Mouse (Mus musculus): ENCODE measurements around the gene Sct.

- TF ChIP-seq POLR2A (IDR thresholded peaks at IDR 0.05; ENCODE audit: insufficient read depth, low read depth, low read length), result no peak
- TF ChIP-seq CTCF (IDR thresholded peaks at IDR 0.05), result no peak
- TF ChIP-seq EP300 (IDR thresholded peaks at IDR 0.05; ENCODE audit: insufficient read depth, low read depth, low read length), result no peak
Measured at GRCm38 (mm10) chr7:141230570-141230969, 48.4 kb downstream of the Sct start.
